In the genomic region with DNA sequence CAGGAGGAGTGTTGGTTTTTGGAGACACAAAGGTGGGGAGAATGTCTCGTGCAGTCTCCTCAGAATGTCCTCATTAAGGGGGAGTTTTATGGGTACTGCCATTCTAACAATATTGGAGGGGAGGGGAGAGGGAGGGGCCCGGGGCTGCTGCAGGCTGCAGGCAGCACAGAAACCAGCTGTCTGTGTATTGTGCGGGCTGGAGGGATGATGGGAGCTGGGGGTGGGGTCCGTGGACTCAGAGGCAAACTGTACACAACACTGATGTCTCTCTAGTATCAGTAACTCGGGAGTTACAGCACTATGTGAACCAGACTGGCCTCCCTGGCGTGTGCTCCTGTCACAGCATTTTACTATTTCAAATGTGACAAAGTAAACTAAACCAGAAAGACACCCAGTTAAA, we compare ENCODE assay signal across 12 mouse cellular contexts. TPM values are rescaled to one million over a fixed set of nuclear protein-coding genes. Genes with fewer than 3 reads are reported as not detected.
A peak's percentile ranks its signal among the peaks of the same experiment; 100 is the strongest.
DNase-seq lines count a peak whose midpoint lies in the region; ATAC-seq lines count a peak whose summit lies in the region.
"Had no signal": no experiment of that assay in that cellular context is flagged by ENCODE, and none has a peak within 500 bp of the region (broad histone marks: within the 10 kb centered on the region; RNA-seq: fewer than 3 reads in every experiment).

No protein-coding gene starts in this region.

- H3K27me3 ChIP-seq in kidney, embryonic 14.5 days (ENCODE audit: control insufficient read depth, insufficient read depth, low read length), result no peaks in the 10 kb centered on the region
- H3K27me3 ChIP-seq in forebrain, embryonic 16.5 days (replicated peaks; ENCODE audit: control insufficient read depth, insufficient read depth, low read length), result no peaks in the 10 kb centered on the region
- no peaks in the 10 kb centered on the region for H3K27me3 ChIP-seq in liver, embryonic 13.5 days

- ATAC-seq in kidney, embryonic 14.5 days (ENCODE audit: low FRiP score, low TSS enrichment), result peak; percentile 58; the same call in 1 of the 2 replicates
- peak; percentile 50; the same call in 1 of the 2 replicates for ATAC-seq in forebrain, embryonic 16.5 days
- 0 out of 2 replicates have a peak, but pooled peaks have one; percentile 12 for ATAC-seq in liver, embryonic 13.5 days (ENCODE audit: low read depth)

- H3K9ac ChIP-seq in kidney, embryonic 14.5 days (ENCODE audit: low read depth, low read length), result no peak overlapping the region
- no peak overlapping the region for H3K9ac ChIP-seq in forebrain, embryonic 16.5 days (replicated peaks; ENCODE audit: low read depth, low read length)
- H3K9ac ChIP-seq in liver, embryonic 13.5 days, result peak overlapping the region; percentile 41

- peaks cover 9% of the 10 kb centered on the region; the same call in 1 of the 2 replicates for H3K4me1 ChIP-seq in kidney, embryonic 14.5 days (ENCODE audit: control insufficient read depth, insufficient read depth, low read length)
- peaks cover 2% of the 10 kb centered on the region; the same call in 1 of the 2 replicates for H3K4me1 ChIP-seq in forebrain, embryonic 16.5 days (replicated peaks; ENCODE audit: control insufficient read depth, insufficient read depth, low read length)
- peaks cover 78% of the 10 kb centered on the region for H3K4me1 ChIP-seq in liver, embryonic 13.5 days (replicated peaks)

- H3K4me2 ChIP-seq in kidney, embryonic 14.5 days (replicated peaks; ENCODE audit: low read depth, low read length), result no peak overlapping the region
- H3K4me2 ChIP-seq in forebrain, embryonic 16.5 days (ENCODE audit: low read length), result no peak overlapping the region
- peak overlapping the region; percentile 45 for H3K4me2 ChIP-seq in liver, embryonic 13.5 days

- H3K27ac ChIP-seq in kidney, embryonic 14.5 days (ENCODE audit: low read depth, low read length), result no peak overlapping the region
- no peak overlapping the region for H3K27ac ChIP-seq in forebrain, embryonic 16.5 days (ENCODE audit: low read length)
- peak overlapping the region; percentile 93 for H3K27ac ChIP-seq in liver, embryonic 13.5 days

- DNase-seq in embryo, embryonic 11 days, result peak; percentile 37
- no peak for DNase-seq in embryo, embryonic 9.5 days (ENCODE audit: extremely low spot score)
- no peak for DNase-seq in kidney, postnatal 36 days
- DNase-seq in liver, embryonic 13.5 days, result no peak
- no peak for DNase-seq in thymus, postnatal 4 days
- DNase-seq in layer of hippocampus, adult 8-10 months (ENCODE audit: low spot score in 2 of 2), result no peak
- DNase-seq: cerebellum, adult 9-11 months; gastrocnemius, postnatal 14 days; kidney, postnatal 10 days; thymus, postnatal 25 days had no signal

- H3K36me3 ChIP-seq in kidney, embryonic 14.5 days (ENCODE audit: control insufficient read depth, insufficient read depth, low read length), result no peaks in the 10 kb centered on the region
- no peaks in the 10 kb centered on the region for H3K36me3 ChIP-seq in forebrain, embryonic 16.5 days (ENCODE audit: control insufficient read depth, insufficient read depth)
- peaks cover 4% of the 10 kb centered on the region for H3K36me3 ChIP-seq in liver, embryonic 13.5 days

- H3K9me3 ChIP-seq in kidney, embryonic 14.5 days (ENCODE audit: control insufficient read depth, low read length), result peaks cover 2% of the 10 kb centered on the region; the same call in 1 of the 2 replicates
- H3K9me3 ChIP-seq in forebrain, embryonic 16.5 days (ENCODE audit: control insufficient read depth, low read length), result 0 out of 2 replicates have a peak, but pooled peaks cover 2% of the 10 kb centered on the region
- peaks cover 6% of the 10 kb centered on the region; the same call in 1 of the 2 replicates for H3K9me3 ChIP-seq in liver, embryonic 13.5 days (replicated peaks)

- no peak overlapping the region for H3K4me3 ChIP-seq in kidney, embryonic 14.5 days (ENCODE audit: low read length)
- no peak overlapping the region for H3K4me3 ChIP-seq in forebrain, embryonic 16.5 days (replicated peaks; ENCODE audit: low read length)
- peak overlapping the region; percentile 10; the same call in 1 of the 2 replicates for H3K4me3 ChIP-seq in liver, embryonic 13.5 days (replicated peaks)

- WGBS in kidney, embryonic 14.5 days, result 17% methylated on average over 6 of the region's 6 CpGs
- 45% methylated on average over 6 of the region's 6 CpGs for WGBS in forebrain, embryonic 16.5 days
- WGBS in liver, embryonic 13.5 days (ENCODE audit: insufficient replicate concordance), result 43% methylated on average over 6 of the region's 6 CpGs

RNA-seq across cellular contexts. Expression of a gene that starts 5.3 kb away (rescaled TPM):
- 7.7 and 13.3 TPM in 2 replicates for polyA plus RNA-seq in kidney, embryonic 14.5 days (2014; fragmentation: Nextera tagmentation; extraction: Ambion mirVana)
- 39.6 and 44.3 TPM in 2 replicates for polyA plus RNA-seq in forebrain, embryonic 16.5 days (2015; fragmentation: Nextera tagmentation; extraction: Ambion mirVana)
- 8.4 and 12.7 TPM in 2 replicates for polyA plus RNA-seq in liver, embryonic 13.5 days (2015; fragmentation: Nextera tagmentation; extraction: Ambion mirVana)
- 10 to 100 TPM; 55.4 to 73.6 (median 64.1) TPM for total RNA-seq in layer of hippocampus, adult 8-10 months (2022)
